Mouse (Mus musculus) CH12.LX (cell line): Measurements from ENCODE around the gene 2310061I04Rik. TPM values are rescaled to one million over a fixed set of nuclear protein-coding genes. Genes with fewer than 3 reads are reported as not detected.

ENCODE experiments used
- DNase-seq: peaks from one replicate; pipeline ENCODE4 v3.0.0-alpha.2; 2013; ENCODE audit errors: extremely low read depth
- H3K27ac ChIP-seq: 2 replicates; pipeline ENCODE4 v1.5.1; 2012; ENCODE audit warnings: low read depth, mild to moderate bottlenecking, control low read depth, moderate library complexity; ENCODE audit not compliant: insufficient read depth
- H3K27me3 ChIP-seq: replicated peaks from 2 replicates; pipeline ENCODE3; 2012; ENCODE audit warnings: inconsistent platforms
- H3K36me3 ChIP-seq, 2 experiments: replicated peaks in 1 of 2; 2 replicates each; pipeline versions ENCODE3 to v1.6.1; 2012; ENCODE audit warnings: inconsistent platforms in 1 of 2, low read length in 1 of 2, mild to moderate bottlenecking in 1 of 2, mixed read lengths in 1 of 2, moderate library complexity in 1 of 2; ENCODE audit not compliant: control insufficient read depth in 1 of 2, insufficient read depth in 1 of 2
- H3K4me1 ChIP-seq, 2 experiments: 2 replicates each; pipeline ENCODE4 v1.6.1; 2012; ENCODE audit warnings: inconsistent platforms in 1 of 2, moderate library complexity in 1 of 2; ENCODE audit not compliant: insufficient read depth in 2 of 2, control insufficient read depth in 1 of 2
- H3K4me2 ChIP-seq: 2 replicates; pipeline ENCODE4 v1.6.1; 2012; ENCODE audit warnings: low read depth, mild to moderate bottlenecking, control low read depth; ENCODE audit not compliant: poor library complexity, insufficient read depth, severe bottlenecking
- H3K4me3 ChIP-seq, 3 experiments: fragments of 150-350 bp in 1 of 3; sonication (generic) in 1 of 3; replicated peaks in 1 of 3; 2 replicates each; pipeline versions ENCODE3 to v1.5.1; 2011 to 2012; ENCODE audit warnings: low read depth in 2 of 3, low read length in 2 of 3, mild to moderate bottlenecking in 2 of 3, moderate library complexity in 2 of 3, control low read depth in 1 of 3, improper control_type of control experiment in 1 of 3, inconsistent platforms in 1 of 3, mixed read lengths in 1 of 3; ENCODE audit not compliant: poor library complexity in 1 of 3
- H3K79me2 ChIP-seq: replicated peaks from 2 replicates; pipeline ENCODE4 v1.6.1; 2012; ENCODE audit warnings: mild to moderate bottlenecking, moderate library complexity; ENCODE audit not compliant: control insufficient read depth, poor library complexity, insufficient read depth, severe bottlenecking; ENCODE audit errors: extremely low read depth
- H3K9ac ChIP-seq: 2 replicates; pipeline ENCODE4 v1.6.1; 2012; ENCODE audit warnings: low read depth, mild to moderate bottlenecking, control low read depth, moderate library complexity; ENCODE audit not compliant: insufficient read depth
- H3K9me3 ChIP-seq: replicated peaks from 2 replicates; pipeline ENCODE3; 2012; ENCODE audit warnings: low read length, inconsistent platforms, mixed read lengths
- BHLHE40 ChIP-seq: IDR thresholded peaks from 2 replicates; pipeline ENCODE4 v1.6.1; 2011; ENCODE audit warnings: mild to moderate bottlenecking, low read depth, low read length, improper control_type of control experiment
- CHD1 ChIP-seq: IDR thresholded peaks from 2 replicates; pipeline ENCODE4 v1.6.1; 2012; ENCODE audit warnings: low read depth, low read length, improper control_type of control experiment, inconsistent platforms
- EP300 ChIP-seq: IDR thresholded peaks from 2 replicates; pipeline ENCODE4 v1.6.1; 2011; ENCODE audit warnings: low read length, improper control_type of control experiment
- HCFC1 ChIP-seq: IDR thresholded peaks from 2 replicates; pipeline ENCODE4 v1.6.1; 2012; ENCODE audit warnings: low read depth, mild to moderate bottlenecking, inconsistent platforms, low read length, improper control_type of control experiment
- JUN ChIP-seq: IDR thresholded peaks from 2 replicates; pipeline ENCODE4 v1.6.1; 2011; ENCODE audit warnings: low read depth, mild to moderate bottlenecking, low read length, improper control_type of control experiment, moderate library complexity; ENCODE audit not compliant: insufficient read depth
- JUND ChIP-seq: conservative IDR thresholded peaks from 2 replicates; pipeline ENCODE4 v1.6.1; 2011; ENCODE audit warnings: low read depth, low read length, improper control_type of control experiment
- MAFK ChIP-seq: IDR thresholded peaks from 2 replicates; pipeline ENCODE4 v1.6.1; 2011; ENCODE audit warnings: low read length, improper control_type of control experiment; ENCODE audit not compliant: insufficient replicate concordance
- MAX ChIP-seq: IDR thresholded peaks from 2 replicates; pipeline ENCODE4 v1.6.1; 2011; ENCODE audit warnings: low read length, improper control_type of control experiment
- MEF2A ChIP-seq: IDR thresholded peaks from 2 replicates; pipeline ENCODE4 v1.6.1; 2014; ENCODE audit warnings: low read depth, mild to moderate bottlenecking, inconsistent platforms, low read length, improper control_type of control experiment, borderline replicate concordance
- MXI1 ChIP-seq: IDR thresholded peaks from 2 replicates; pipeline ENCODE4 v1.6.1; 2011; ENCODE audit warnings: mild to moderate bottlenecking, low read depth, low read length, improper control_type of control experiment
- NELFE ChIP-seq: IDR thresholded peaks from 2 replicates; pipeline ENCODE4 v1.6.1; 2011; ENCODE audit warnings: low read depth, low read length, improper control_type of control experiment
- POLR2A ChIP-seq: IDR thresholded peaks from 2 replicates; pipeline ENCODE4 v1.6.1; 2011; ENCODE audit warnings: low read depth, mild to moderate bottlenecking, improper control_type of control experiment, low read length
- POLR2AphosphoS2 ChIP-seq: IDR thresholded peaks from 2 replicates; pipeline ENCODE4 v1.6.1; 2011; ENCODE audit warnings: low read depth, low read length, improper control_type of control experiment
- RCOR1 ChIP-seq: conservative IDR thresholded peaks from 2 replicates; pipeline ENCODE4 v1.6.1; 2012; ENCODE audit warnings: low read depth, mild to moderate bottlenecking, inconsistent platforms, low read length, improper control_type of control experiment
- SIN3A ChIP-seq: IDR thresholded peaks from 2 replicates; pipeline ENCODE4 v1.6.1; 2012; ENCODE audit warnings: low read length, improper control_type of control experiment, inconsistent platforms
- TCF12 ChIP-seq: IDR thresholded peaks from 2 replicates; pipeline ENCODE4 v1.6.1; 2014; ENCODE audit warnings: low read depth, mild to moderate bottlenecking, inconsistent platforms, low read length, improper control_type of control experiment
- ZC3H11A ChIP-seq: IDR thresholded peaks from 2 replicates; pipeline ENCODE4 v1.6.1; 2012; ENCODE audit warnings: low read depth, mild to moderate bottlenecking, inconsistent platforms, low read length, improper control_type of control experiment
- ZKSCAN1 ChIP-seq: IDR thresholded peaks from 2 replicates; pipeline ENCODE4 v1.6.1; 2012; ENCODE audit warnings: low read depth, inconsistent platforms, low read length, improper control_type of control experiment, borderline replicate concordance
- dilution Hi-C: fragments of 300-500 bp; cut with MboI; formaldehyde crosslinking; loops from 2 replicates; pipeline ENCODE4 v1.14.3; 2020; ENCODE audit warnings: low sequenced_read_pairs; ENCODE audit not compliant: extremely low pct_unique_long_range_greater_than_20kb, extremely low pct_ligation_motif_present
- in situ Hi-C: fragments of 300-500 bp; cut with MboI; formaldehyde crosslinking; loops from 3 replicates; pipeline ENCODE4 v1.14.3; 2019; ENCODE audit warnings: low sequenced_read_pairs, low pct_ligation_motif_present, low pct_unique_long_range_greater_than_20kb, mixed read lengths
- polyA plus RNA-seq: library from polyadenylated mRNA; unstranded; fragments of >175 nt; gene quantifications from 2 replicates; pipeline ENCODE4 v1.2.1, GENCODE M21; 2012; ENCODE audit warnings: low read depth; ENCODE audit not compliant: insufficient read length
- total RNA-seq, 2 experiments: library from RNA; depleted of rRNA; stranded (reverse); fragments of 300-350 nt in 1 of 2; fragments of >200 nt in 1 of 2; gene quantifications; 2 replicates each; pipeline ENCODE4 v1.2.3; 2012 to 2014

The 2310061I04Rik gene
- total and polyA plus RNA-seq, 3 experiments: 5.7 to 46.4 (median 8.7) TPM

DNA sequence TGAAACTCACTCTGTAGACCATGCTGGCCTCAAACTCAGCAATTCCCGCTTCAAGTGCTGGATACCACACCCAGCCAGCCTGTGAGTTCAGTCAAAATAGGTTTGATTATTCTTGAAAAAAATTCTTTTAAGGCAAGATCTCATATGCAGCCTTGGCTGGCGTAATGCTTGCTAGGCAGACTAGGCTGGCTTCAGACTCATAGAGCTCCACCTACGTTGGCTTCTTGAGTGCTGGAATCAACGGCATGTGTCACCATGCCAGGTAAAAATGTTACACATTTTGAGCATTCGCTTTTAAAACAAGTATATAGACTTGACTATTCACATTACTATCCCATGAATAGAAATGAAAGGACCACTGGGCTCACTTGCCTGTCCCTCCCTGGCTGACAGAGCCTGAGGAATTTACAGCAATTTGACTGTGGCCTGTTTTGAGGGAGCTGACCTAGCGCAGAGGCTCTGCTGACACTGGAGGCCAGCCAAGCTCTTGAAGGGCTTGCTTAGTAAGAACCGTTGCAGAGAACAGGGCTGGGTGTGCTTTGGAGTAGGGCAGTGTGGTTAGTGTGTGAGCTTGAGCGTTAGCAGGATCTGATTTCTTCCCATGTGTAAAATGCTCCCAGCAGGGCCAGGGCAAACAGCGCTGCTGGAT, 6.2 kb upstream of the 2310061I04Rik start:
- H3K79me2 ChIP-seq: no peaks in the 10 kb centered on the region
- H3K4me1 ChIP-seq: peaks cover 0 to 12% of the 10 kb centered on the region in 2 experiments; a peak in 3 of 4 replicates
- H3K9me3 ChIP-seq: no peaks in the 10 kb centered on the region
- dilution Hi-C loops (no loop called here), in situ Hi-C loops (no loop called here)
- no peak for DNase-seq
- H3K9ac ChIP-seq: no peak overlapping the region
- H3K4me2 ChIP-seq: no peak overlapping the region
- no peak for TF ChIP-seq MEF2A
- TF ChIP-seq EP300: no peak
- no peak for TF ChIP-seq HCFC1
- TF ChIP-seq ZC3H11A: no peak
- no peak for TF ChIP-seq POLR2A
- TF ChIP-seq MAX: no peak
- no peak for TF ChIP-seq JUN
- TF ChIP-seq, all 38 proteins: peak for 0
- Histone ChIP-seq H3K4me3 (no peak overlapping the region), H3K36me3 (peaks cover 25 to 78% of the 10 kb centered on the region in 2 experiments), H3K27ac (no peak overlapping the region), H3K27me3 (no peaks in the 10 kb centered on the region)

DNA sequence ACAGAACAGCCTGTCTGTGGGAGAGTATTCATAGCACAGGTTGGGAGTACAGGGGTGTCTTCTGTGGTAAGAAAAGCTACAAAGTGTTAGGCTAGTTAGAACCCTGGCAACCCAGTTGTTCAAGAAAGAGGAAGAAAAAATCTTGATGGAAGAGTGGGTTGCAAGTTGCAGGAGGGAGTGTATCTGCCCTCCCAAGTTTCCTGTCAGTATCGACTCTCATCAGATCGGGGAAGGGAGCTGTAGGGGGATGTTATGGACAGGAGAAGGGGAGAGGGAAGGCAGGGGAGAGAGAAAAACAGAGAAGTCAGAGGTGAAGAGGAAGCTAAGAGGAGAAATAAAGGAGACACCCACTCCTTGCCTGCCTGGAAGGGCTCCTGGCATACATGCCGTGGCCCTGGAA, 3.4 kb upstream of the 2310061I04Rik start:
- Histone ChIP-seq H3K4me2 (no peak overlapping the region), H3K4me1 (peaks cover 5 to 23% of the 10 kb centered on the region in 2 experiments), H3K79me2 (peaks cover 6% of the 10 kb centered on the region), H3K27me3 (no peaks in the 10 kb centered on the region), H3K4me3 (no peak overlapping the region), H3K9ac (no peak overlapping the region), H3K9me3 (no peaks in the 10 kb centered on the region), H3K27ac (no peak overlapping the region), H3K36me3 (peaks cover 18 to 58% of the 10 kb centered on the region in 2 experiments)
- dilution Hi-C loops (no loop called here), in situ Hi-C loops (no loop called here)
- no peak for DNase-seq
- TF ChIP-seq NELFE (no peak), MEF2A (no peak), CHD1 (no peak), ZKSCAN1 (no peak), EP300 (no peak), JUND (no peak), RCOR1 (no peak), SIN3A (no peak), BHLHE40 (no peak), TCF12 (no peak), MAFK (no peak), MXI1 (no peak), POLR2AphosphoS2 (no peak)
